Mouse (Mus musculus): ENCODE data around the gene Adm.

Adm gene

DNA sequence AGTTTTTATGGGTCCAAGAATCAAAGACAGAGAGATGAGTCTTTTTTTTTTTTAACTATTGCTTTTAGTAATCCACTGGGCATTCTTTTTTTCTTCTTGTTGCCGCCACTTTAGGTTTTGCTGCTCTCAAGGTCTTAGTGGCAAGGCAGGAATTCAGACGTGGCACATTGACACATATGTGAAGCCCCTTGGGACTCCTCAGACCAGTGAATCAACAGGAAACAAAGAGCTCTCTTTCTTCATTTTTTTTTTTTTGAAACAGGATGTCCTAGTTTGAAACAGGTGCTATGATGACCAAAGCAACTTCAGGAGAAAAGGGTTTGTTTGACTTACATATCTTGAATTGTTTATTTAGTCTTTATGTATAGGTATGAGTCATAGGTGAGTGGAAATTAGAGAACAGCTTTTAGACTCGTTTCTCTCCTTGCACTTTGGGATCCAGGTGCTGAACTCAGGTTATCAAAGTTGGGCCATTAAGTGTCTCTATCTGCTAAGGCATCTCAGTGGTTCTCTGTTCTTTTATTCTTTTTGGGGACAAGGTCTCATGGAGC, 31.0 kb downstream of the Adm start:
- DNase-seq (ENCODE audit: low spot score in 2 of 2), result no peak

DNA sequence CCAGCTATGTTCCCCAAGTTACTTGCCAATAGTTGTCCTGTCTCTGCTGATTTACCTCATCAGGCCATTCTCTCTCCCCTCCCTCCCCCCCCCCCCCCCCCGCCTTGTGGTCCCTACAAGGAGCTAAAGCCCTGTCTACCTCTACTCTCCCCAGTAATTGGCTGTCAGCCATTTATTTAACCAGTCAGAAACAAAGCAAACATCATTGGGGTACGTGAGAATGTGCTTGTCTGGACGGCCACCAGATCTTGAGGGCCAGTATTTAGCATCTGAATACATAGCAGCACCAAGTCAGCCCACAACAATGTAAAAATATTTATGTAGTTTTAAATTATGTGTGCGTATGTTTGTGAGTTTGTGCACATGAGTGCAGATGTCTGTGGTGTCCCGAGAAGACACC, 39.1 kb downstream of the Adm start:
- no peak for DNase-seq (ENCODE audit: low spot score in 2 of 2)

DNA sequence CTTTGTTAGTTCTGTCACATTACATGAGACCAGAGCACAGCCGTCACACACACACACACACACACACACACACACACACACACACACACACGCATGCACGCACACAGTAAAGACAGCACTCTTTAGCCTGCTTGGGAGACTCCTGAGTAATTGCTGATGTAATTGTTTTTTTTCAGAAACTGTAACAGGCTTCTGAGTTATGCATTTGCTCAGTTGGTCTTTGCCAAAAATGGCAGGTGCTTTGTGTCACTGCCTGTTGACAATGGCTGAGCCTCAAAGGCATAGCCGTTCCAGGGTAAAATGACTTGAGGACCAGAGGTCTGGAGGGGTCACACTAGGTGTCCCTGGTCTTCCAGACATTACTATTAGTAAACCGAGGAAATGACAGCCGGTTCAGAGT, 40.8 kb downstream of the Adm start:
- no peak for DNase-seq (ENCODE audit: low spot score in 2 of 2)

GRCm38 (mm10) chr7:110668756-110669155, 41.3 kb downstream of the Adm start:
- no peak for DNase-seq (ENCODE audit: low spot score in 2 of 2)

DNA sequence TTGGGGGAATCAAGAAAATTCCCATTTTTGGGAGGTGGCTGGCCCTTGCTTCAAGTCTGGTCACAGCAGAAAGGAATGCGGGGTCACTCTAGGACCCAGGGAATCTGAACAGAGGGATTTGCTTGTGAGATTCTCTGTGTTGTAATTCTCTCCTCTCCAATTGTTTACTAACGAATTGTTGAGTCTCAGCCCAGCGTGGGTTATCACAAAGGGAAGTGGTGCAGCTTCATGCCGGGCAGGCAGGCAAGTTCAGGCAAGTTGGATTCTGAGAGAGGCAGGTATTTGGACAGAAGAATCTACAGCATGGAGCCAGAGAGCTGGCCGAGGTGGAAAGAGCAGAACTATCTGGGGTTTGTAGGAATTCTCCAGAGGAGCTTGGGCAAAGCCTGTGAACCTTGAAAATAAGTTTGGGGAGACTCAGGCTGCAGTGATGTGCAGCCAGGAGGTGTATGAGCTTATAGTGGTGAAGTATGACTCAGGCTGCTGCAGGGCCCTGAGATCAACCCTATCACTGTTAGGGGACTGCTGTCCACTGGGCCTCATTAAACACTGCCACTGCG, 43.7 kb downstream of the Adm start:
- DNase-seq (ENCODE audit: low spot score in 2 of 2), result no peak

Measured in spleen, postnatal 10 days (tissue).